Mouse (Mus musculus) cerebellum, postnatal 10 days (tissue): ENCODE measurements around the gene Emid1.
"Not testable (repeated sequence)": the region's sequence is repeated elsewhere in the genome, so short reads cannot be mapped to it uniquely, and the experiment has no call there.

Experiments
- DNase-seq, 2 experiments: peaks; one replicate each; pipeline ENCODE4 v3.0.0; 2021; ENCODE audit warnings: mixed read lengths in 2 of 2

Gene Emid1

DNA sequence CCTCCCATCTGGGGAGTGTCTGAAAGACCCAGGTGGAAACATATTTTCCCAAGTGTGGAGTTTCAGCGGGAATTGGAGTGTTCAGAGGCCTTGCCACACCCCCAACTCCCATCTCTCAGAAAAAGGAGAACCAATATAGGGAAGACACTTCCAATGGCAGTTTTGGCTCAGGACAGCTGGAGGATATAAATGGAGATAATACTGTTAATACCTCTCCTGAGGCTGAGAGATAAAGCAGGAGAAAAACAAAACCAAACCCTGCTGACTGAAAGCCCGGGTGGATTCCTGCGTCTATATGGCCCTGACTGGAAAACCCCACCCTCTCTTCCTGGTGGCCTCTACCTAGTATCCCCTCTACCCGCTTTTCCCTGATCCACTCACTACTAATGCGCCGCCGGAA lies 49.7 kb downstream of the Emid1 start:
- no peak for DNase-seq

DNA sequence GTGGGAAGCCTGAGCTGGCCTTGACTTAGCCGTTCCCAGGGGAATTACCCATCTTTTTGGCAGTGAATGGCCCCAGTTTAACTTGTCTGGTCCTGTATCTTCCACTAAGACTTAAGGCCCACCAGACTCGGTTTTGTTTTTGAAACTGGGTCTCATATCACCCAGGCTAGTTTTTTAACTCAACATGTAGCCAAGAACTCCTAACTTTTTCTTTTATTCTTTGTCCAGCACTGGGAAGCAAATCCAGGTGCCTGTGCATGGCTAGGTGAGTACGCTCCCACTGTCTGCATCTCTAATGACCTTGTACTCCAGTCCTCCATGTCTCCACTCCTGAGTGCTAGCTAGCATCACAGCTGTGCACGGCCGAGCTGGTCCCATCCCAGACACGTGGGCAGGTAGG lies 50.4 kb downstream of the Emid1 start:
- no peak for DNase-seq

DNA sequence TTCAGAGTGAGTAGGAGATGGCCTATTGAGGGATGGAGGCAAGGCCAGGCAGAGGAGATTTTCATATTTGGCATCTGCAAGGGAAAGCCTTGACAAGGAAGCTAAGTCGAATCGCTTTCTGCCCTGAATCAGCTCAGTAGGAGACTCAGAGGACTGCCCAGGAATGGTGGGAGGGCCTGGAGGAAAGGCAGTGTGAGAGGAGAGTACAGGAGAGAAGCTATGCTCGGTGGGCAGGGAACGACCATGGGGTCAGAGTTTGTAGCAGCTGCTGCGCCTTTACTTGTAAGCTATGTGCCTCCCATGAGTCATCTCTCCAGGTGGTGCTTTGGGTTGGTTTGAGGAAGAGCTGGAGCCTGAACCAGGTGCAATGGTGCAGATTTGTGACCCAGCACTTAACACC lies 51.3 kb downstream of the Emid1 start:
- peak in 1 of 2 experiments; percentile 26 for DNase-seq

GRCm38 (mm10) chr11:5100283-5100682 lies 51.8 kb downstream of the Emid1 start:
- peak; percentile 28 to 46 for DNase-seq

DNA sequence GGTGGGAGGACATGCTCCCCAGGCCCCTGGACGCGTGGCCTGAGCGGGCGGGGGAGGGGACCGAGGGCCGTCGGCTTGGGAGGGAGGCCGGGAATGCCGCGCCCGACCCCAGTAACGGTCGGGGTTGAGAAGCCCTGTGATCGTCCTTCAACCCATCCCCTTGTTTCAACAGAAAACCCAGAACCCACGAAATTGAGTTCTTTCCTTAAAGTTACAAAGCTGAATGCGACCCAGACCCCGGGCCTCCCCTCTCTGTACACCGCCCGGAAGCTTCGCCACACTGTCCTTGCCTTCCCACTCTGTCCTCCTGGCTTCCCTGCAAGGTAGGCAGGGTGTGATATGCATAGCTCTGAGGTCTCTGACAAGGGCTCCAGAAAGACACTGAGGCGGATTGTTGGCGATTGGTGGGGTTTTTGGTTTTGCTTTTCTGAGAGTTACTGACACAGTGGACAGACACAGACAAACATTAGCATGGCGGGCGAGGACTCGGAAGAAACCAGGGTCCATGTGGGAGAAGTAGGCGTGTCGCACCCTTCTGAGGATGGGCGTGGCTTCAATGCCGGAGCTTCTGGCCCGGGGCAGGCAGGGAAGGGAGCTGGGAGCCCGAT lies 52.4 kb downstream of the Emid1 start:
- DNase-seq = peak; percentile 83 to 87

- peak; percentile 99 for DNase-seq
These were observed 53.1 kb downstream of the Emid1 start, which contains the start of the genes Rhbdd3 and Ewsr1 for GRCm38 (mm10) chr11:5098736-5099542. TSS of gene Rhbdd3 (plus strand) at chr11:5098926. TSS of gene Ewsr1 (minus strand) at chr11:5099266.

DNA sequence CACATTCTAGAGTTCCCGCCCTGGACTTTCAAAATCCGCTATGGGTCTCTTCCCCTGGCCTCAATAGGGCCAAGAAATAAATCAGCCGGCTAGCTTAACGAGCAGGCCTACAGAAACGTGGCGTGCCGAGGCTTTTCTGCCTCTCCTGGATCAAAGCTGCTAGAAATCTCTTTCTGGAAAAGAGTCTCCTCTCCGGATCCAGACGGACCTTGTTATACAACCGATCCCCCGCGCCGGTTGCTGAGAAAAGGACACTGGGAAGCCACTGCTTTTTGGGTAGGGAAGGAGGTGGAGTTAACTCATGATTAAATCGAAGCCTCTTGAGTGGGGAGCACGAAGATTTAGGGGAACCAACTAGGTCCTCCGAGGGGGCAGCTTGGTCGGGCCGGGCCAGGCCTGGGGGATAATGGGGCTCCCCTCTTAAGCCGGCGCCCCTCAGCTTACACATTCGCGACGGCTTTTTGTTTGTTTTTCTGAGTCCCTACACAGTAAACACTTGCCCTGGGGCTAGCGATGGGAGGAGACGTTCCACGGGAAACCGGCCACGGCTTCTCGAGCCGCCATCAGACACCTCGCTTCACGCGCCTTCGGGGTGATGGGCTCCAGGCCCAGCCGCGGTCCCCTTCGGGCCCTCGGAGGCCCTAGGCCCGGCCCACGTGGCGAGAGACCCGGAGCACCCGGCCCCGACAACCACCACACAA lies 53.9 kb downstream of the Emid1 start:
- DNase-seq = peak; percentile 48 to 66

GRCm38 (mm10) chr11:5096480-5097020 lies 55.5 kb downstream of the Emid1 start:
- DNase-seq = no peak

- DNase-seq = peak in 1 of 2 experiments; percentile 14
These were observed 56.2 kb downstream of the Emid1 start for GRCm38 (mm10) chr11:5095877-5096276.

DNA sequence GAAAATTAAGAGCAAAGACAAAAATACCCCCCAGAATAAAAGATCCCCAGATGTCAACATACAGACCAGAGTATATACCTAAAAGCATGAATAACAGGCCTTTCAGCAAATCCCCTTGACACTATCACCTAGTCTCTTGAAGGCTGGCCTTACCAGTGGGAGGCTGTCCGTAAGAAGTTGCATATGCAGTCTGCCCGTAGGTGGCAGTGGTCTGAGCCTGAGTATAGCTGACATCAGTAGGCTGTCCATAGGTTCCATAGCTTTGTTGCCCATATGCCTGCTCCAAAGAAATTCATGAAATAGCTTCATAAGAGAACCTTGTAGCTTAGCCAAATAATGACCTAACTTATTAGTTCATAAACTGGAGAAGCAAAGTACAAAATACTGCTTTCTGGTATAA lies 60.4 kb downstream of the Emid1 start:
- DNase-seq = no peak

- DNase-seq = no peak
These were observed 62.9 kb downstream of the Emid1 start for GRCm38 (mm10) chr11:5089147-5089546.

GRCm38 (mm10) chr11:5076843-5077242 lies 75.2 kb downstream of the Emid1 start:
- not testable (repeated sequence) for DNase-seq

GRCm38 (mm10) chr11:5075760-5076159 lies 76.3 kb downstream of the Emid1 start:
- DNase-seq = no peak

- peak; percentile 53 to 67 for DNase-seq
These were observed 77.2 kb downstream of the Emid1 start for GRCm38 (mm10) chr11:5074882-5075281.

GRCm38 (mm10) chr11:5068126-5068971 lies 83.7 kb downstream of the Emid1 start:
- peak in 1 of 2 experiments; percentile 19 for DNase-seq

DNA sequence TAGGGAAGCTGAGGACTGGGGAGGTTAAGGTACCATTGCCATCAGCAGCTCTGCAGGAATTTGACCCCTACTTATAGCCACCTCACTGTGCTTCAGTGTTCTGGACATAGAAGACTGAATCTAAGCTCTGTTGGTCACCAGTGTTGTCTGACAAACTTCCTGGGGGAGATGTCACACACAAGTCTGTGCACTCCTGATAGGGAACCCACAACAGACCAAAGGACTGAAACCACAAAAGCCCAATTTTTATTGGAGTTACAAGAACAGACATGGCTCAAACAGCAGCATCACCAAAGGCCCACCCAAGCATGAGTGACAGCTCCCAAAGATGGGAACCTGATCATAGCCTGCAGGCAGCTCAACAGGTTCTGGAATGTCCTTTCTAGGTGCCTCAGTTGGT lies 85.0 kb downstream of the Emid1 start:
- DNase-seq = no peak

- peak; percentile 94 for DNase-seq
These were observed 86.8 kb downstream of the Emid1 start, which contains the start of gene Gas2l1 for GRCm38 (mm10) chr11:5065056-5065821. TSS of gene Gas2l1 (minus strand) at chr11:5065327.

DNA sequence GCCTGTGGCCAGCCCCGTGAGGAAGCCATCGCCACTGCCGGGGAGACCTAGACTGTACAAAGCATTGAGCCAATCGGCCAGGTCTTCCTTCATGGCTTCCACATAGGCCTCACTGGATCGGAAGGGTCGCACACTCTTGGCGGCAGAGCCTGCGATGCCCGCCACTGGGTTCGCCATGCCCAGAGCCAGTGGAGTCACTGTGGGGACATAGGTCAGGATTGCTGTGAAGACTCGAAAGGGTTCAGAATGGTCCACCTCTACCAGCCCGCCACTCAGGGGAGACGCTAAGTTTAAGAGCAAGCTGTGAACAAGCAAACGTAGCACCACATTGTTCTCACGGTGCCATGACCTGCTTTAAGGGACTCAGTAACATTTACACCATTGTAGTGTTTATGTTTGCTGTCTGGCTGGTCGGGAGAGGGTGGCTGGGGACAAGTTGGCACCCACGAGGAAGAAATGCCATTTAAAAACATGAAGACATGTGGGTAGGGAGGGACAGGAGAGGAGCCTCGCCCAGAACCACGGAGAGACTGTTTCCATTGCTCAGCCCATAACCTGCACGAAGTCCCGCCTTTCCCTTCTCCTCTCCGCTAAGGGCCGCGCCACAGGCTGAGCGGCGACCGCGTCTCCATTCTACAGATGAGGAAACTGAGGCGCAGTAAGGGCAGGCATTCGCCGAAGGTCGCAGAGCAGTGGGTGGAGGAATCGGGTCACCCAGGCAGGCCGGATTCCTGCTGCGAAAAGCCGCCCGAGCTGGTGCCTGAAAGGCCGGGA lies 87.6 kb downstream of the Emid1 start:
- DNase-seq = no peak

DNA sequence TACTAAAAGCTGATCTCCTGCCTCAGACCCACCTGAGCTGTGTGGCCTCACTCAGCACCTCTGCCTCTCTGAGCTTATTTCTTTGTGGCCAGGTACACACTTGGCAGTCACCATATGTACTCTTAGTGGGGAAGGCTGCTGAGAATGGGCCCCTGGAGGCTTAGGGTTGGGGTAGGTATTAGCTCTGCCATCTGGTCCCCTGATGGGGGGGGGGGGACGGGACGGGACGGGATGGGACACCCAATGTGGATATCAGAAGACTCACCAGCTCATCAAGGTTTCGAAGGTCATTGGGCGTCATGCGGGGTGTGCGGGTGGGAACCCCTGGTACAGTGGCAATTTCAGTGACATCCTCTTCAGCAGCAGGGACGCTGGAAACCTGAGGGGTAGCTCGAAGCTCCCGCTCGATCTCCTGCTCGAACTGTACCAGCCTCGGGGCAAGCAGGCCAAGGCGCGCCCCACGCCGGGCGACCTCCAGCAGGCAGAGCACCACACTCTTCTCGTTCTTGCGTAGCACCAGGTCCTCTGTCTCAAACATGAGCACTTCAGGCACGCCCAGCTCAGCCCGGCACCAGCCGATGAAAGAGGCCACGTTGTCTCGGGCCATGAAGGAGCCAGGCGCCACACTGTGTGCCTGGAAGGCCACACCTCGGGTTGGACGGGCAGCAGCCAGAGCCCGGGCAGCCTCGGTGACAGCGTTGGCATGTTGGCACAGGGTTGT lies 88.3 kb downstream of the Emid1 start:
- DNase-seq = peak; percentile 49 to 53
